Mouse (Mus musculus) midbrain, embryonic 10.5 days (tissue): ENCODE results near the gene Naa35. TPM values are rescaled to one million over a fixed set of nuclear protein-coding genes. Genes with fewer than 3 reads are reported as not detected.
"Not testable (repeated sequence)": the region's sequence is repeated elsewhere in the genome, so short reads cannot be mapped to it uniquely, and the experiment has no call there.

Experiments used
- DNase-seq: peaks from one replicate; pipeline ENCODE4 v3.0.0-alpha.2; 2017; ENCODE audit warnings: low spot score
- H3K27ac ChIP-seq: fragments of 300-500 bp; sonication (generic); replicated peaks from 2 replicates; pipeline ENCODE4 v1.5.1; 2016; ENCODE audit warnings: mild to moderate bottlenecking
- H3K27me3 ChIP-seq: fragments of 300-500 bp; sonication (generic); 2 replicates; pipeline ENCODE4 v1.6.1; 2016; ENCODE audit warnings: low read depth, mild to moderate bottlenecking; ENCODE audit not compliant: poor library complexity, severe bottlenecking
- H3K36me3 ChIP-seq: fragments of 300-500 bp; sonication (generic); 2 replicates; pipeline ENCODE4 v1.6.1; 2016; ENCODE audit warnings: mild to moderate bottlenecking, moderate library complexity
- H3K4me1 ChIP-seq: fragments of 300-500 bp; sonication (generic); 2 replicates; pipeline ENCODE4 v1.6.1; 2016
- H3K4me3 ChIP-seq: fragments of 300-500 bp; sonication (generic); 2 replicates; pipeline ENCODE4 v1.5.1; 2016; ENCODE audit warnings: mild to moderate bottlenecking, moderate library complexity
- H3K9me3 ChIP-seq: fragments of 300-500 bp; sonication (generic); replicated peaks from 2 replicates; pipeline ENCODE4 v1.6.1; 2016; ENCODE audit warnings: mild to moderate bottlenecking
- WGBS: fragments of 180-500 bp; shearing (Covaris S2); methylation state at CpG from one replicate; pipeline ENCODE4 v1.1.7; 2016; 5-methylcytosine and 5-hydroxymethylcytosine counted together
- polyA plus RNA-seq: library from polyadenylated mRNA; unstranded; fragments of >200 nt; fragmentation: Nextera tagmentation; extraction: Ambion mirVana; gene quantifications from 2 replicates; pipeline ENCODE4 v1.2.1, GENCODE M21; 2016

The Naa35 gene
- polyA plus RNA-seq, 1 experiment from 2014 or later: 109 TPM

DNA sequence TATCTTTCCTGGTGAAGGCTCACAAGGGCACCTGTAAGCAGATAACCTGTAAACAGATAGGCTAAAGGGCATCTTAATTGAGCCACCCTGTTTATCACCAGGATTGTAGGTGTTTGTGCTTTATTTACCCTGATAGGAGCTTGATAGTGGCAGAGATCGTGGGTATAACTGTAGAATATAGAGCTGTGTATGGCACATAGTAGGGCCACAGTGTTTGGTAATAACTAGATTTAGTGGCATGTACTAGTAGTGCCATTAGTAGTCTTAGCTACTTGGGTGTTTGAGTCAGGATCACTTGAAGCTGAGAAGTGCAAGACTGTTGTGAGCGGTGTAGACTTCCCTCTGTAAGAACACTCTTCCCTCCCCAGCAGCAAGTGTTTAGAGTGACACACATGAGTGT lies 2.1 kb downstream of the Naa35 start:
- no peaks in the 10 kb centered on the region for H3K27me3 ChIP-seq
- no peak for DNase-seq
- peaks cover 55% of the 10 kb centered on the region for H3K36me3 ChIP-seq
- 97% methylated on average over 2 of the region's 2 CpGs for WGBS
- no peak overlapping the region for H3K27ac ChIP-seq
- peaks cover 30% of the 10 kb centered on the region for H3K4me1 ChIP-seq
- no peaks in the 10 kb centered on the region for H3K9me3 ChIP-seq
- H3K4me3 ChIP-seq: peak overlapping the region; percentile 91; the same call in 1 of the 2 replicates

DNA sequence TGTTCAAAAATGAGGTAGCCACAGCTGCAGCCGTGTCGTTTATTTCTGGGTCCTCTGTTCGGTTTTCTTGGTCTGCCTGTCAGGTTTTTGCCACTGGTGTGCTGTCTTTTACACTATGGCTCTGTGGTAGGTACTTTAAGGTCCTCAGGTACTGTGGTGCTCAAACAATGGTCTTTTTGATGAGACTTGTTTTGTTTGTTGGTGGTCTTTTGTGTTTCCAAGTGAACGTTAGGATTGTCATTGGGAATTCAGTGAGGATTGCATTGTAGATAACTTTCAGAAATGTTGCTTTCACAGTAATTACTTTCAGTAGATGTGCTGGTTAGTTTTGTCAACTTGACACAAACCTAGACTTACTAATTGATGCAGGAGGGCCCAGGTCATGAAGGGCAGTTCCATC lies 4.6 kb downstream of the Naa35 start:
- Histone ChIP-seq H3K4me3 (no peak overlapping the region), H3K27me3 (no peaks in the 10 kb centered on the region), H3K9me3 (no peaks in the 10 kb centered on the region), H3K4me1 (peaks cover 25% of the 10 kb centered on the region), H3K36me3 (peaks cover 80% of the 10 kb centered on the region), H3K27ac (no peak overlapping the region)
- no peak for DNase-seq
- 93% methylated on average over 4 of the region's 4 CpGs for WGBS

DNA sequence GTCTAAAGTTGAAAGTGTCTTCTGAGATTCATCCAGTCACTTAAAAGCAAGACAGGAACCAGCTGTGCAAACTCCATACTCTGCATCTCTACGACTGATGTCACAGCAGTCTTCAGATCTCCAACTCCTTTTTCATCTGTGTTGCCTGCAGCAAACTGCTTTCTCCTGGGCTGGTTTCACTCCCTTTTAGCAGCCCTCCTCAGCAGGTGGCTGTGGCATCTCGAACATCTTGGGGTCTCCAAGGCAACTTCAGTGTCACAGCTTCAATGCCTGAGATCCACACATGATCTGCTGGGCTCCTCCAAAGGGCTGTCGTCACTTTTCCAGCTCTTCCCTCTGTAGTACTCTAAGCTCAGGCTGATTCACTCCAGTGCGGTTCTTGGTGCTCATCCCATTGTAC lies 5.6 kb downstream of the Naa35 start:
- peaks cover 88% of the 10 kb centered on the region for H3K36me3 ChIP-seq

DNA sequence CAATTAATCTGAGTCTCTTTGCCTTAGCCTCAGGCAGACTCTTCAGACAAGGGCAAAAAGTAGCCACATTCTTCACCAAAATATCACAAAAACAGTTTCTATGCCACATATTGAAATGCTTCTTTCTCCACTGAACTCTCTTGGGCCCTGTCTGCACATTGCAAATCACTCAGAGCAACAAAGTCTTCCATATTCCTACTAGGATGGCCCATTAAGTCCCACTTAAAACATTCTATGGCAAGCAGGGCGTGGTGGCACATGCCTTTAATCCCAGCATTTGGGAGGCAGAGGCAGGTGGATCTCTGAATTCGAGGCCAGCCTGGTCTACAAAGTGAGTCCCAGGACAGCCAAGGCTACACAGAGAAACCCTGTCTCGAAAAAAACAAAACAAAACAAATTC lies 7.0 kb downstream of the Naa35 start:
- not testable (repeated sequence) for DNase-seq, H3K27ac ChIP-seq, H3K27me3 ChIP-seq, H3K9me3 ChIP-seq, H3K4me1 ChIP-seq, H3K4me3 ChIP-seq
- H3K36me3 ChIP-seq: peaks cover 98% of the 10 kb centered on the region
- 93% methylated on average over 3 of the region's 3 CpGs for WGBS

More for the DNA sequence above, 5.6 kb downstream of the Naa35 start:
- H3K4me1 ChIP-seq: peaks cover 24% of the 10 kb centered on the region
- no peak for DNase-seq
- no peaks in the 10 kb centered on the region for H3K27me3 ChIP-seq
- WGBS: 88% methylated on average over 4 of the region's 4 CpGs
- H3K4me3 ChIP-seq: no peak overlapping the region
- no peak overlapping the region for H3K27ac ChIP-seq
- no peaks in the 10 kb centered on the region for H3K9me3 ChIP-seq

DNA sequence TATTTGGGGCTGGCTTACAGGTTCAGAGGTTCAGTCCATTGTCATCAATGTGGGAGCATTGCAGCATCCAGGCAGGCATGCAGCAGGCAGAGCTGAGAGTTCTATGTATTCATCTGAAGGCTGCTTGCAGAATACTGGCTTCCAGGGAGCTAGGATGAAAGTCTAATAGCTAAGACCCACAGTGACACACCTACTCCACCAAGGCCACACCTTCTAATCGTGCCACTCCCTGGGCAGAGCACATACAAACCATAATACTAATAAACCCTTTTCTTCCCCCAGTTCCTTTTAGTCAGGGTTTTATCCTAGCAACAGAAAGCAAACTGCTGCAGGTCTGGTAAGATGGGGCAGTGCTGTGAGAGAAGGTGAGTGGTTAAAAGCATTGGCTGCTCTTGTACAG lies 7.6 kb downstream of the Naa35 start:
- Histone ChIP-seq H3K4me3 (no peak overlapping the region), H3K4me1 (peaks cover 4% of the 10 kb centered on the region), H3K36me3 (peaks cover 98% of the 10 kb centered on the region), H3K27ac (no peak overlapping the region), H3K27me3 (no peaks in the 10 kb centered on the region), H3K9me3 (no peaks in the 10 kb centered on the region)
- WGBS: 85% methylated on average over 1 of the region's 1 CpGs
- DNase-seq: no peak

DNA sequence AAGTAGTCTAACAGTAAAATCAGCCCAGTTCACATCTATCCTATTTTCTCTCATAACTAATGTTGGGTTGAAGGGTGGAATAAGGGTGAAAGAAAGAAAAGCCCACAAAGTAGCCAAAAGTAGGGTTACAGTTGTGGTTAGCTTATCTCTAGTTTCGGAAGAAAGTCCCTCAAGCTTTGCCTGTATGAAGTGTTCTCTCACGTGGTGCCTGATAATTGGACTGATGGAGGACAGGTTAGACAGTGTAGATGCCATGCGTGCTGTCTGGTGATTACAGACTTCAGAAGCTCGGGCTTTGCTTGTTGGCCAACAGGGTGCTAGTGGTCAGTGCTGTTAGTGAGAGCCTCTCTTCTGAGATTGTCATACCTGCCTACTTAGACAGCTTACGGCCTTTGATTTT lies 18.0 kb downstream of the Naa35 start:
- Histone ChIP-seq H3K27ac (no peak overlapping the region), H3K4me1 (0 out of 2 replicates have a peak, but pooled peaks cover 2% of the 10 kb centered on the region), H3K27me3 (no peaks in the 10 kb centered on the region), H3K9me3 (no peaks in the 10 kb centered on the region), H3K4me3 (no peak overlapping the region), H3K36me3 (peaks cover 90% of the 10 kb centered on the region)
- WGBS: 95% methylated on average over 5 of the region's 5 CpGs
- no peak for DNase-seq

DNA sequence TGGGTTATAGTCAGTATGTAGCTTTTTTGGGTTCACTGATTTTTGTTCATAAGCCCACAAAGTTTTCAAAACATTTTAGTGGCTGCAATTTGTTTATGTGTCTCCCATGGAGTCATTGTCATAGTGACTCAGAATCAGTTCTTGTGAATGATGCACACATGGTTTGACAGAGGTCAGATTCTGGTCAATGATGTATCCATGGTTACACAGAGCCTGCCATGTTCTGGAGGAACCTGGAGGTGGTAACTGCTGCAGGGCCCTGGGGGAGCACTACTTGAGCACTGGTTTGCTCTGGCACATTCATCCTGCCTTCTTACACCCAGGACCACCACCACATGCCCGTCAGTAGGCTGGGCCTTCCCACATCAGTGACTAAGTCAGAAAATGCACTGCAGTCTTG lies 19.5 kb downstream of the Naa35 start:
- WGBS: 86% methylated on average over 1 of the region's 1 CpGs
- H3K36me3 ChIP-seq: peaks cover 99% of the 10 kb centered on the region

DNA sequence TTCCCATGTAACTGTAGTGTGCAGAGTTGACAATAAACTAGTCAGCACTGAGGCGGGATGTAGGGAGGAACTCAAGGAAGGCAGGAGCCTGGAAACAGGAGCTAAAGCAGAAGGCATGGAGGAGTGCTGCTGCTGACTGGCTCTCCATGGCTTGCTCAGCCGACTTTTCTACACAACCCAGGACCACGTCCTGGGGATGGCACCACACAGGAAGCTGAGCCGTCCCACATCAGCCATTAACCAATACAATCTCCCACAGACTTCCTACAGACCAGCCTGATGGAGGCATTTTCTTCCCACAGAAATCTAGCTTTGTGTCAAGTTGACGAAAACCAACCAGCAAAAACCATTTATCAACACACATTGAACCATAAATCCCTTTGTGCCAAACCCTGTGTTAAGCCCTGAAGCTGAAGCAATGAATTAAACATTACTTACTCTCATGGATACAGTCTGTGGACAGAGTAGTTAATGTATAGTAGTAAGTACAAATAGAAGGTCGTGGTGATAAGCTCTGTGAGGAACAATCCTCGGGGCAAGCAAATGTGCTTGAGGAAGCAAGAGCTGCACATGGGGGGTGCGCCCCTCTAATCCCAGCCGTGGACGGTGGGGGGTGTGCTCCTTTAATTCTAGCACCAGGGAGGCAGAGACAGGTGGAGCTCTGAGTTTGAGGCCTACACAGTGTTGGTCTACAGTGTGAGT lies 20.3 kb downstream of the Naa35 start:
- no peak for DNase-seq
- Histone ChIP-seq H3K4me3 (no peak overlapping the region), H3K9me3 (no peaks in the 10 kb centered on the region), H3K27ac (no peak overlapping the region; the same call in 1 of the 2 replicates), H3K36me3 (peaks cover 99% of the 10 kb centered on the region), H3K4me1 (0 out of 2 replicates have a peak, but pooled peaks cover 2% of the 10 kb centered on the region), H3K27me3 (no peaks in the 10 kb centered on the region)
- 90% methylated on average over 10 of the region's 10 CpGs for WGBS

More for the DNA sequence above, 19.5 kb downstream of the Naa35 start:
- H3K9me3 ChIP-seq: no peaks in the 10 kb centered on the region
- no peak overlapping the region for H3K4me3 ChIP-seq
- DNase-seq: no peak
- no peaks in the 10 kb centered on the region for H3K27me3 ChIP-seq
- 0 out of 2 replicates have a peak, but pooled peaks cover 2% of the 10 kb centered on the region for H3K4me1 ChIP-seq
- no peak overlapping the region for H3K27ac ChIP-seq

DNA sequence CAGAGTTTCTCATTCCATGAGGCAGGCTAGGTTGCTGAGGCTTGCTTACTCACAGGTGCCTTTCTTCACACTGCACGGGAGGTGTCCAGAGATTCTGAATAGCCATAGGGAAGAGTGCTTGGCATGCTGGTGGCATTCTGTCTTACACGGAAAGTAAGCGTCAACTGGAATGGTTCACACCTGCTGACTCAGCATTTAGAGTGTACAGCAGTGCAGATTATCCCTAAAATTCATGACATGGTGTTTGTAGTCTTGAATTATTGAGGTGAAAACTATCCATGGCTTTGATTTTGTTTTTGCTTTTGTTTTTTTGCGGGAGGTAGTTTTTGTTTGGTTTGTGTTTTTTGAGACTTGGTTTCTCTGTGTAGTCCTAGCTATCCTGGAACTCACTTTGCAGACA lies 24.8 kb downstream of the Naa35 start:
- no peaks in the 10 kb centered on the region for H3K9me3 ChIP-seq
- H3K27me3 ChIP-seq: no peaks in the 10 kb centered on the region
- H3K27ac ChIP-seq: no peak overlapping the region
- H3K4me1 ChIP-seq: no peaks in the 10 kb centered on the region
- peaks cover 98% of the 10 kb centered on the region for H3K36me3 ChIP-seq
- no peak overlapping the region for H3K4me3 ChIP-seq
- DNase-seq: no peak
- WGBS: 96% methylated on average over 4 of the region's 4 CpGs

DNA sequence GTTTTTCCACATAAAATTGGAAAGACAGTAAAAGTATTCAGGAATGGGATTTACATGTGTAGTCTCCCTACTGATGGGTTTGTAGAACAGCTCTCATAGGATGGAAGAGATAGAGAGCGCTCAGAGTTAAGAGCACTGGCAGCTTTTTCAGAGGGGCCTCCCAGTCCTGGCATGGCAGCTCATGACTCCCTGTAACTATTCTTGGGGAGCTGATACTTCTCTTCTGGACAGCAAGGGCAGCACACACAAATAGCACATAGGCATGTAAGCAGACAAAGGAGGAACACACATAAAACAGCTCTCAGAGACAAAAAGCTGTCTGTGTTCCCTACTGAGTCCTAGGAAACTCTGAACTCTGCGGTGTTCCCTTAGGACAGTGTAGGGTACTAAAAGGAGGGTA lies 25.4 kb downstream of the Naa35 start:
- Histone ChIP-seq H3K36me3 (peaks cover 98% of the 10 kb centered on the region), H3K9me3 (no peaks in the 10 kb centered on the region), H3K27me3 (no peaks in the 10 kb centered on the region), H3K4me1 (no peaks in the 10 kb centered on the region), H3K4me3 (no peak overlapping the region), H3K27ac (no peak overlapping the region)
- no peak for DNase-seq
- WGBS: 94% methylated on average over 2 of the region's 2 CpGs

DNA sequence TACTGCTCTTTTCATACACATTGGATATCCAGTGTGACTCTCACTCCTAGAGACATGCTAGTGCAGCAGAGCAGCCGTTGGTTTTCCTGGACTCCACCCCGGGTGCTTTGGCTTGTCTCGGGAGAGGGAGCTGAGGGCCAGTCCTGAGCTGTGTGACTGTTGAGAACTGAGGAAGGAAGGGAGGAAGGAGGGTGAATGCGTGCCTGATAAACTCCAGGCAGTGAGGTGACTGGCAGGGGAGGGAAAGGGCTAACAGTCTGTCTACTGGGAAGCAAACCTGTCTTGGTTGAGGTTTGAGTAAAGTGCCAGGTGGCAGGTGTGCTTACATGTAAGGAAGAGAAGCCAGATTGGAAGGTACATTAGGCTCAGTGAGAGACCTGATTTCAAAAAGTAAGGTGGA lies 28.8 kb downstream of the Naa35 start:
- no peaks in the 10 kb centered on the region for H3K27me3 ChIP-seq
- H3K4me3 ChIP-seq: no peak overlapping the region
- 81% methylated on average over 4 of the region's 4 CpGs for WGBS
- no peak overlapping the region for H3K27ac ChIP-seq
- no peak for DNase-seq
- peaks cover 90% of the 10 kb centered on the region for H3K36me3 ChIP-seq
- no peaks in the 10 kb centered on the region for H3K9me3 ChIP-seq
- H3K4me1 ChIP-seq: no peaks in the 10 kb centered on the region

DNA sequence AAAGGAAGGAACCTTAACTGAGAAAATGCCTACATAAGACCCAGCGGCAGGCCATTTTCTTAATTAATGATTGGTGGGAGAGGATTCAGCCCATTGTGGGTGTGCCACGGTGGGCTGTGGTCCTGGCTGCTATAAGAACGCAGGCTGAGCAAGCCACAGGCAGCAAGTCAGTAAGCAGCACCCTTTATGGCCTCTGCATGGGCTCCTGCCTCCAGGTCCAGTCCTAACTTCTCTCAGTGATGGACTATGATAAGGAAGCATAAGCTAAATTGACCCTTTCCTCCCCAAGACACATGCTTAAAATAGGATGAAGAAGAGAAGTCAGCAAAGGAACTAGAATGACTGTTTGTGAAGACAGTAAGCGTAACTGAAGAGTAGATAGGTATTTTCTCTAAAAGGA lies 30.1 kb downstream of the Naa35 start:
- Histone ChIP-seq H3K4me3 (no peak overlapping the region), H3K9me3 (no peaks in the 10 kb centered on the region), H3K27me3 (no peaks in the 10 kb centered on the region), H3K36me3 (peaks cover 88% of the 10 kb centered on the region), H3K27ac (no peak overlapping the region), H3K4me1 (no peaks in the 10 kb centered on the region)
- 96% methylated on average over 4 of the region's 4 CpGs for WGBS
- DNase-seq: no peak

DNA sequence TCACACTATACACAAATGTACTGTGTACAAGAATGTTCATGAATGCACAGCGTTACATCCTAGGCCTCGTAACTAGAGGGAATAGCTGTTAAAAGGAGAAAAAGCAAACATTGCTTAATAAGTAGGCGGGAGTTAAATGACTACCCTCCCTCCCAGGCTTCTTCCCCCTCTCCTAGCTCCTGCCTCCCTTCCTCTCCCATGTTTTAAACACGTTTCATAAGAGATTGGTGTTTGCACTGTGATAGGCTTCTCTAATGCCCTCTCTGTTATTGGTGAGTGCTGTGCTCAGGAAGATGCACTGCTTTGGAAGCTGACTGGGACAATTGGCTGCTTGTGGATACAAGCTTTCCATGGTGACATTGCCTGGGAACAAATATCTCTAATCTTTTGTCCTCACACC lies 30.5 kb downstream of the Naa35 start:
- no peak overlapping the region for H3K27ac ChIP-seq
- no peaks in the 10 kb centered on the region for H3K9me3 ChIP-seq
- 91% methylated on average over 4 of the region's 4 CpGs for WGBS
- peaks cover 88% of the 10 kb centered on the region for H3K36me3 ChIP-seq
- H3K4me1 ChIP-seq: no peaks in the 10 kb centered on the region
- DNase-seq: no peak
- no peaks in the 10 kb centered on the region for H3K27me3 ChIP-seq
- H3K4me3 ChIP-seq: no peak overlapping the region
